Mouse (Mus musculus): Measurements from ENCODE around the gene Ptms. TPM values are rescaled to one million over a fixed set of nuclear protein-coding genes. Genes with fewer than 3 reads are reported as not detected.
A peak's percentile ranks its signal among the peaks of the same experiment; 100 is the strongest.

Gene Ptms
- polyA plus RNA-seq, 1 experiment, result 2,839 TPM

DNA sequence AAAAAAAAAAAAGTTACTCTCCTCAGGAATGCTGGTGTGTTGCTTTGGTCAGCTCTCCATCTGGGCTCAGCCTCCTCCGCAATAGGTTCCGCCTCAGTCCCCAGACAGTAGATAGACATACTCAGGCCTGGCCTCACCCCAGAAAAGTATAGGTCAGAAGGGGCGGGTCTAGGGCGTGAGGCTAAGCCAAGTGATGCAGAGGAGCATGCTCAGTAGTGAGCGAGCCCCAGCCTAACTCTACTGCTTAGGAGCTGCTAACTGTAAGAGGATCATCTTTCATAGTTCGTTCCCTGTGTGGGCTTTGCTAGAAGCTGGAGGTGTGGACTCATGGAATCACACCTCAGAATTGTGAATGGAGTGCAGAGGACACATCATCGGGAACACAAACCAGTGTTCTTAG is 18.7 kb upstream of the Ptms start:
- Histone ChIP-seq H3K27ac (ENCODE audit: insufficient read depth, low read depth, low read length) (no peak overlapping the region), H3K4me3 (ENCODE audit: insufficient read depth, low read depth, low read length) (no peak overlapping the region), H3K27me3 (replicated peaks; ENCODE audit: control insufficient read depth, insufficient read depth, low read length) (no peaks in the 10 kb centered on the region), H3K36me3 (ENCODE audit: control insufficient read depth, insufficient read depth, low read length) (peaks cover 3% of the 10 kb centered on the region; the same call in 1 of the 2 replicates), H3K4me1 (ENCODE audit: control insufficient read depth, insufficient read depth, low read length) (peaks cover 4% of the 10 kb centered on the region; the same call in 1 of the 2 replicates)
- TF ChIP-seq POLR2A (IDR thresholded peaks at IDR 0.05; ENCODE audit: low read depth, low read length), result no peak
- no peak for TF ChIP-seq CTCF (conservative IDR thresholded peaks at IDR 0.05; ENCODE audit: insufficient read depth, insufficient read length, low read depth, low read length)
- 92% methylated on average over 7 of the region's 7 CpGs for WGBS
- no peak for DNase-seq

GRCm38 (mm10) chr6:124937493-124937892 is 17.6 kb upstream of the Ptms start:
- H3K27me3 ChIP-seq (replicated peaks; ENCODE audit: control insufficient read depth, insufficient read depth, low read length), result no peaks in the 10 kb centered on the region
- H3K4me3 ChIP-seq (ENCODE audit: insufficient read depth, low read depth, low read length), result no peak overlapping the region
- H3K4me1 ChIP-seq (ENCODE audit: control insufficient read depth, insufficient read depth, low read length), result peaks cover 4% of the 10 kb centered on the region; the same call in 1 of the 2 replicates
- H3K27ac ChIP-seq (ENCODE audit: insufficient read depth, low read depth, low read length), result no peak overlapping the region
- 69% methylated on average over 2 of the region's 2 CpGs for WGBS
- DNase-seq, result no peak
- H3K36me3 ChIP-seq (ENCODE audit: control insufficient read depth, insufficient read depth, low read length), result peaks cover 3% of the 10 kb centered on the region; the same call in 1 of the 2 replicates
- no peak for TF ChIP-seq POLR2A (IDR thresholded peaks at IDR 0.05; ENCODE audit: low read depth, low read length)
- TF ChIP-seq CTCF (conservative IDR thresholded peaks at IDR 0.05; ENCODE audit: insufficient read depth, insufficient read length, low read depth, low read length), result no peak

DNA sequence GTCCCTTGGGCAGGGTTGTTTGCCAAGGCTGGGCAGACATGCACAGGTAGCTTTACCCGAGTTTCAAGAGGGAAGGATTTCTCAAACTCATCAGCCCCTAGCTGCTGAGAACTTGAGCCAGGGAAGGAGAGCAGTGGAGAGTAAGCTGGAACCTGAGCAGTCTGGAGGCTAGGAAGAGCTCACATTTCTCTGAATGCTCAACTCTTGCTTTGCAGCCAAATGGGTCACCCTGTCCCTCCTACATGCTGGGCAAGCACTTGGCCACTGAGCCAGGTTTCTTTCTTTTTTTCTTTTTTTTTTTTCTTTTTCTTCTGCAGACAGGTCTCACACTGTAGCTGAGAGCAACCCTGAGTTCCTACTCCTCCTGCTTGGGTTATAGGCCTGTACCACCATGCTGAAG is 16.8 kb upstream of the Ptms start:
- TF ChIP-seq CTCF (conservative IDR thresholded peaks at IDR 0.05; ENCODE audit: insufficient read depth, insufficient read length, low read depth, low read length) (no peak), POLR2A (IDR thresholded peaks at IDR 0.05; ENCODE audit: low read depth, low read length) (no peak)
- no peak for DNase-seq
- WGBS, result 61% methylated on average over 1 of the region's 1 CpGs
- no peak overlapping the region for H3K27ac ChIP-seq (ENCODE audit: insufficient read depth, low read depth, low read length)
- H3K27me3 ChIP-seq (replicated peaks; ENCODE audit: control insufficient read depth, insufficient read depth, low read length), result no peaks in the 10 kb centered on the region
- H3K36me3 ChIP-seq (ENCODE audit: control insufficient read depth, insufficient read depth, low read length), result peaks cover 3% of the 10 kb centered on the region; the same call in 1 of the 2 replicates
- no peak overlapping the region for H3K4me3 ChIP-seq (ENCODE audit: insufficient read depth, low read depth, low read length)
- peaks cover 9% of the 10 kb centered on the region; the same call in 1 of the 2 replicates for H3K4me1 ChIP-seq (ENCODE audit: control insufficient read depth, insufficient read depth, low read length)

DNA sequence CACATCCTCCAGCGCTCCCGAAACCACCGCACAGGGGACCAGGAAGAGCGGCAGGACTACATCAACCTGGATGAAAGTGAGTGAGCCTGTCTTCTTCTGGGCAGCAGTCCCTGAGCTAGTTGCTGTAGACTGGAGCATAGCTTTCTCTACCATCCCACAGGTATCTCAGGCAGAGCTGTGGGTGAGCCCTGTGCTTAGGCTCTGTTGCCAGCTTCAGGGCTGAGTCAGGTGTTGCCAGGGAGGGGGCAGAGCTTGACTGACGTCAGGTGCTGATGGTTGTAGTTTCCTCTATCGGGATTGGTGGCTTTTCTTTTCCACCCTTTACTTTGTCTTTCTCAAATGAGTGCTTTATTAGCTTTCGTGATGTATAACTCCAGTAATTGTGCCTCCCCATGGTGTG is 14.8 kb upstream of the Ptms start:
- 81% methylated on average over 7 of the region's 7 CpGs for WGBS
- peaks cover 3% of the 10 kb centered on the region; the same call in 1 of the 2 replicates for H3K36me3 ChIP-seq (ENCODE audit: control insufficient read depth, insufficient read depth, low read length)

GRCm38 (mm10) chr6:124933127-124933526 is 13.2 kb upstream of the Ptms start:
- no peaks in the 10 kb centered on the region for H3K27me3 ChIP-seq (replicated peaks; ENCODE audit: control insufficient read depth, insufficient read depth, low read length)
- no peak for DNase-seq
- no peak overlapping the region for H3K27ac ChIP-seq (ENCODE audit: insufficient read depth, low read depth, low read length)
- 92% methylated on average over 3 of the region's 3 CpGs for WGBS
- peaks cover 15% of the 10 kb centered on the region; the same call in 1 of the 2 replicates for H3K4me1 ChIP-seq (ENCODE audit: control insufficient read depth, insufficient read depth, low read length)
- no peak overlapping the region for H3K4me3 ChIP-seq (ENCODE audit: insufficient read depth, low read depth, low read length)
- no peak for TF ChIP-seq POLR2A (IDR thresholded peaks at IDR 0.05; ENCODE audit: low read depth, low read length)
- TF ChIP-seq CTCF (conservative IDR thresholded peaks at IDR 0.05; ENCODE audit: insufficient read depth, insufficient read length, low read depth, low read length), result no peak
- H3K36me3 ChIP-seq (ENCODE audit: control insufficient read depth, insufficient read depth, low read length), result peaks cover 3% of the 10 kb centered on the region; the same call in 1 of the 2 replicates

More for the DNA sequence above, 14.8 kb upstream of the Ptms start:
- DNase-seq, result no peak
- H3K4me1 ChIP-seq (ENCODE audit: control insufficient read depth, insufficient read depth, low read length), result peaks cover 15% of the 10 kb centered on the region; the same call in 1 of the 2 replicates
- no peaks in the 10 kb centered on the region for H3K27me3 ChIP-seq (replicated peaks; ENCODE audit: control insufficient read depth, insufficient read depth, low read length)
- H3K27ac ChIP-seq (ENCODE audit: insufficient read depth, low read depth, low read length), result no peak overlapping the region
- H3K4me3 ChIP-seq (ENCODE audit: insufficient read depth, low read depth, low read length), result no peak overlapping the region
- TF ChIP-seq POLR2A (IDR thresholded peaks at IDR 0.05; ENCODE audit: low read depth, low read length), result no peak
- no peak for TF ChIP-seq CTCF (conservative IDR thresholded peaks at IDR 0.05; ENCODE audit: insufficient read depth, insufficient read length, low read depth, low read length)

GRCm38 (mm10) chr6:124932314-124932695 is 12.4 kb upstream of the Ptms start:
- no peak for DNase-seq
- Histone ChIP-seq H3K36me3 (ENCODE audit: control insufficient read depth, insufficient read depth, low read length) (peaks cover 3% of the 10 kb centered on the region; the same call in 1 of the 2 replicates), H3K4me3 (ENCODE audit: insufficient read depth, low read depth, low read length) (peak overlapping the region; percentile 86), H3K27me3 (replicated peaks; ENCODE audit: control insufficient read depth, insufficient read depth, low read length) (no peaks in the 10 kb centered on the region), H3K4me1 (ENCODE audit: control insufficient read depth, insufficient read depth, low read length) (peaks cover 15% of the 10 kb centered on the region; the same call in 1 of the 2 replicates), H3K27ac (ENCODE audit: insufficient read depth, low read depth, low read length) (peak overlapping the region; percentile 30)
- TF ChIP-seq POLR2A (IDR thresholded peaks at IDR 0.05; ENCODE audit: low read depth, low read length), result no peak
- no peak for TF ChIP-seq CTCF (conservative IDR thresholded peaks at IDR 0.05; ENCODE audit: insufficient read depth, insufficient read length, low read depth, low read length)
- 25% methylated on average over 12 of the region's 12 CpGs for WGBS

GRCm38 (mm10) chr6:124931525-124932313 is 11.8 kb upstream of the Ptms start:
- TF ChIP-seq POLR2A (IDR thresholded peaks at IDR 0.05; ENCODE audit: low read depth, low read length), result no peak
- TF ChIP-seq CTCF (conservative IDR thresholded peaks at IDR 0.05; ENCODE audit: insufficient read depth, insufficient read length, low read depth, low read length), result 0 out of 2 replicates have a peak, but pooled peaks have one; percentile 12
- WGBS, result under 1% methylated on average over 48 of the region's 48 CpGs
- peak overlapping the region; percentile 89 for H3K27ac ChIP-seq (ENCODE audit: insufficient read depth, low read depth, low read length)
- no peaks in the 10 kb centered on the region for H3K27me3 ChIP-seq (replicated peaks; ENCODE audit: control insufficient read depth, insufficient read depth, low read length)
- peak overlapping the region; percentile 86 for H3K4me3 ChIP-seq (ENCODE audit: insufficient read depth, low read depth, low read length)
- DNase-seq, result peak; percentile 42
- H3K4me1 ChIP-seq (ENCODE audit: control insufficient read depth, insufficient read depth, low read length), result peaks cover 15% of the 10 kb centered on the region; the same call in 1 of the 2 replicates
- H3K36me3 ChIP-seq (ENCODE audit: control insufficient read depth, insufficient read depth, low read length), result peaks cover 3% of the 10 kb centered on the region; the same call in 1 of the 2 replicates
